1 mouse cellular context compared by ENCODE assay signal in genomic region chr2:120561524-120561923, GRCm38 (mm10).
TF ChIP-seq lines count a peak whose summit lies in the region.

No protein-coding gene starts in this region.

TF ChIP-seq in myocyte, 11 proteins besides CTCF, POLR2A, EP300 and RAD21 (continued from another document):
- TF ChIP-seq POLR2AphosphoS2 (IDR thresholded peaks at IDR 0.05; ENCODE audit: insufficient read length, low read depth) (no peak), TCF3 (IDR thresholded peaks at IDR 0.05; ENCODE audit: insufficient read length, low read depth) (no peak)
TF ChIP-seq in myocyte: peak in this region for 0.
